Mouse (Mus musculus) adrenal gland, adult 10 weeks (tissue): Measurements from ENCODE around the gene Mrtfa. TPM values are rescaled to one million over a fixed set of nuclear protein-coding genes. Genes with fewer than 3 reads are reported as not detected.

Source experiments
- polyA plus RNA-seq: library from polyadenylated mRNA; stranded (reverse); fragments of 350-450 nt; fragmentation: Illumina TruSeq; extraction: RNeasy Lipid Tissue Mini Kit (QIAGEN cat#74804); gene quantifications from one replicate; pipeline ENCODE4 v1.2.3, GENCODE M21; 2014; ENCODE audit warnings: low read depth, low replicate concordance

Mrtfa gene
- 2.2 TPM for polyA plus RNA-seq

DNA sequence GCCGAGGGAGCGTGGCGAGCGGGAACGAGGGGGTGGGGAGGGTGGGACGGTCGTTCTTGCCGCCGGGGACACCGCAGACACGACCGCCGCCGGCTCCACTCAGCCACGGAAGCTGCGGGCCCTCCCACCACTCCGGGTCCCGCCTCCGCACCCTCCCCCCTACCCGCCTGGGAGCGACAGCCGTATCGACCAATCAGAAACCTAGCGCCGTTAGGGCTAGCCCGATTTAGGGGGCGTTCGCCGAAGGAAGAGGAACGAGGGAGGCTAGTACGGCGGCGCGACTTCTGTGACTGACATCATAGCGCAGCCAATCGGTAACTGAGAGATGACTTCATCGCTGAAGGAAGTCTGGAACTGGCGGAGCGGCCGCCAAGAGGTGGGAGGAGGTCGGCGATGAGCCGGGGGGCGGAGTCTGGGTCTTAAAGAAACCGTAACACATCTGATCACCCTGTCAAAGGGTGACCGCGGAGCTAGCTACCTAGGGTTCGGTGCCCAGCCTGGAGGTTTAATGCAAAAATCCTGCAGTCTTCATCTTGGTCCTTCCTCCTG is at the start of gene Mrtfa:
TSS of gene Mrtfa (minus strand) at position 128 of the 549 bp plus-strand sequence.

DNA sequence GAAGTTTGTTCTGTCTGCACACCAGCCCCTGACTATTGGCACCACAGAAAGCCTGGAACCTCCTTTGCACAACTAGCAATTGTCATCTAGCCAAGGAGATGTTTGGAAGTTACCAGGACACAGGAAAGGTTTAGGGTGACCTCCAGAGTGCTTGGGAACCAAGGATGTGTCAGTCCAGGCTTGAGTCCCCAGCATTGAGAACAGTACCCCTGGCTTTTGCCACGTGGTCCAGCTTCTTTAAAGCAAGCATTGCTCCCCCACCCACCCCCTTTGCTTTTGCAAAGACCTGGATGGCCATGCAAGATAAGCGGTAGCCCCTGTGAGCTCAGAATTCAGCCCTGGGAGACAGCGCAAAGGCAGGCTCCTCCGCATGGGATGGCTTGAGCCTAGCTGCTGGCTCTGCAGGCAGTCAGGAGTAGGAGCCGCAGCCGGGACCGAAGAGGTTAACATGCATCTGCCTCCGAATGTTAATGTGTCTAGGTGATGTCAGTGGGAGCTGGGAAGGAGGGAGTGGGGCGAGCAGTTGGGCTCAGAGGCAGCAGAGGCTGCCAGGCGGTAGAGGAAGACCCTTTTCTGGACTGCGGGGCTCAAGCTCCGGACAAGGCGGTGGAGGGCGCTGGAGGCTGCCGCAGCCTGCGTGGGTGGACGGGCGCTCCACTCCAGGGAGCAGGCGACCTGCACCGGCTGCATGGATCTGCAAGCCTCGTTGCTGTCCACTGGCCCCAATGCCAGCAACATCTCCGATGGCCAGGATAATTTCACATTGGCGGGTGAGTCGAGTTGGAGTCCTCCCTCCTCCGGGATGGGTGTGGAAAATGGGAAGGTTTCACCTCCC is 44.7 kb upstream of the Mrtfa start, which contains the start of gene Mchr1:
TSS of gene Mchr1 (plus strand) at position 414 of the 835 bp plus-strand sequence.

DNA sequence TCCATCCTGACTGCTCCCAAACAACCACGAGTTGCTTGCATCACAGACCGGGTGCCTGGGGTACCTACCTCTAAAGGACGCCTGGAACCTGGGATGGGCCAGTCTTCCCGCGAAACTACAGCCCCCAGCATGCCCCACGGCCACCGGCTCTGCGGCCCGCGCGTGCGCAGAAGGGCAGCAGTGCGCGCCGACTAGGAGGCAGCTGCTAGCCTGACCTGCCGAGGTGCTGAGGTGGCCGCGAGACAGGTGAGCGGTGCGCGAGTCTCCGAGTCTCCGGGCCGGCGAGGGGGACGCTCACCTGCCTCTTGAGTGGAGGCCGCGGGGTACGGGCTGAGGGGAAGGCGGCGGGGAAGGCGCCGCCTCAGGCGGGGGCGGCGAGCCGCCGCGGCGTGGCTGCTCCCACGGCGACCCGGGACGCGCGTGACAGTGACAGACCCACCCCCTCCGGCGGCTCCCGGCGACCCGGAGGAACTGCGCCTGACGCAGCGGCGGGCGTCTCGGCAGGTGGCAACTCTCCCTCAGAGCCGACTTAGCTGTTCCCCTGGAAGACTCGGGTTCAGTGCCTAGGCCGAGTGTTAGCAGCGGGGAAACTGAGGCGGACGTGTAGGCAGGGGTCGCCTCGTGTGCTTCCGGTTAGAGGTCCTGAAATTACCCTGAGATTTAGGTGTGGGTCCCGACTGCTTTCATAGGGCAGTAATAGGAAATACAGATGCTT is 212.8 kb downstream of the Mrtfa start, which contains the start of gene Sgsm3:
TSS of gene Sgsm3 (plus strand) at position 146 of the 715 bp plus-strand sequence.

Other genes with a start within 250 kb of the Mrtfa start
- 4.1 TPM for gene Adsl, start 242.3 kb downstream of the Mrtfa start, polyA plus RNA-seq
- gene Sgsm3, start 213.0 kb downstream of the Mrtfa start, polyA plus RNA-seq: 0.17 TPM
- not detected for gene Mchr1, start 44.7 kb upstream of the Mrtfa start, polyA plus RNA-seq
- gene Slc25a17, start 170.1 kb upstream of the Mrtfa start, polyA plus RNA-seq: 137 TPM
- gene St13, start 209.3 kb upstream of the Mrtfa start, polyA plus RNA-seq: 639 TPM
- 20.6 TPM for gene Xpnpep3, start 209.4 kb upstream of the Mrtfa start, polyA plus RNA-seq
- not detected for gene Dnajb7, start 217.5 kb upstream of the Mrtfa start, polyA plus RNA-seq